Mouse (Mus musculus): ENCODE results near the gene Taf8.

GRCm38 (mm10) chr17:47458936-47459335 lies 43.2 kb downstream of the Taf8 start:
- TF ChIP-seq POLR2A (IDR thresholded peaks at IDR 0.05; ENCODE audit: insufficient read depth, low read depth, low read length) (no peak), CTCF (IDR thresholded peaks at IDR 0.05; ENCODE audit: insufficient read depth, low read depth, low read length) (no peak)

Data from olfactory bulb, adult 2 months (tissue).